Mouse (Mus musculus): ENCODE results near the gene Pigo. TPM values are rescaled to one million over a fixed set of nuclear protein-coding genes. Genes with fewer than 3 reads are reported as not detected.
"Not testable (repeated sequence)": the region's sequence is repeated elsewhere in the genome, so short reads cannot be mapped to it uniquely, and the experiment has no call there.

The Pigo gene
- polyA plus RNA-seq, 1 experiment from 2014 or later: 26.0 TPM

DNA sequence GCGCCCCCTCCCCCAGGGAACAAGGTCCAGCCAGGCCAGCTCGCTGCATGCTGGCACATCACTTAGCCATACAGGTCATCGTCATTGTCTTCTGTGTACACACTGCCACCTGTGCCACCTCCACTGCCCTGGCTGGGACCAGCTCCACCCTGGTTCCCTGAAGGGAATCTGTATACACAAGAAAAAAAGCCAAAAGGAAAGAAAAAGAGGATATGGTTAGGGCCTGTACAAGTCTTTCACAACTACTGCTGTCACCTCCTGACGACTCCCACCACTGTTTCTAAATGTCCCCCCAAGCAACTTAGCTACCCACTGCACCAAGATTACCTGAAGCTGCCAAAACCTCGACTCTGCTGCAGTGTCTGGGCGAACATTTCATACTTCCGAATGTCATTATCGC is 45.2 kb downstream of the Pigo start:
- not testable (repeated sequence) for H3K27me3 ChIP-seq; H3K4me2 ChIP-seq (replicated peaks); H3K9me3 ChIP-seq; H3K4me3 ChIP-seq; H3K27ac ChIP-seq; ATAC-seq (ENCODE audit: low FRiP score, low read depth); H3K4me1 ChIP-seq; H3K9ac ChIP-seq
- peaks cover 75% of the 10 kb centered on the region for H3K36me3 ChIP-seq
- 96% methylated on average over 8 of the region's 8 CpGs for WGBS

GRCm38 (mm10) chr4:42978062-42978461 is 47.6 kb downstream of the Pigo start:
- whole genome bisulfite sequencing: 91% methylated on average over 4 of the region's 4 CpGs
- H3K9ac ChIP-seq: no peak overlapping the region
- H3K27me3 ChIP-seq: no peaks in the 10 kb centered on the region
- H3K9me3 ChIP-seq: no peaks in the 10 kb centered on the region
- no peak overlapping the region for H3K4me2 ChIP-seq (replicated peaks)
- H3K36me3 ChIP-seq: peaks cover 55% of the 10 kb centered on the region
- no peak overlapping the region for H3K27ac ChIP-seq
- ATAC-seq (ENCODE audit: low FRiP score, low read depth): no peak
- H3K4me3 ChIP-seq: no peak overlapping the region
- H3K4me1 ChIP-seq: no peaks in the 10 kb centered on the region

DNA sequence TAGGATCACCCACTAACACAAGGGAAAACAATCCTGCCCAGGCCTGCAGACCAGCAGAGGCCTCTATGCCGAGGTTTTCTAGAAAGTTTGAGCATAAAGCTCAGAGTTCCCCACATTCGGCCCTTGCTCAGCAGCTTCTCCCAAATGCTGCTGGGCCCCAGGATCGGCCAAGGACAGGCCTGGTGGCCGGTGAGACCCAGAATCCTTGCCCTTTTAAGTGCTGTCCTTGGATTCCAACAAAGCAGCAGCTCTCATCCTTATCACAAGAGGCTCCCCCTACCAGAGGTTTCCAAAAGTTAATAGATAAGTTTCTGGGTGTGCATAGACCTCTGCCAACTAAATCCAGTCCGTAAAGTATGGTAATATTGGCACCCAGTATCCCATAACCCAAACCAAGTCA is 51.8 kb downstream of the Pigo start:
- WGBS: 79% methylated on average over 5 of the region's 5 CpGs
- H3K9ac ChIP-seq: no peak overlapping the region
- H3K4me1 ChIP-seq: no peaks in the 10 kb centered on the region
- no peak overlapping the region for H3K4me2 ChIP-seq (replicated peaks)
- no peak for ATAC-seq (ENCODE audit: low FRiP score, low read depth)
- H3K4me3 ChIP-seq: no peak overlapping the region
- H3K9me3 ChIP-seq: no peaks in the 10 kb centered on the region
- H3K36me3 ChIP-seq: peaks cover 14% of the 10 kb centered on the region
- no peaks in the 10 kb centered on the region for H3K27me3 ChIP-seq
- H3K27ac ChIP-seq: no peak overlapping the region

DNA sequence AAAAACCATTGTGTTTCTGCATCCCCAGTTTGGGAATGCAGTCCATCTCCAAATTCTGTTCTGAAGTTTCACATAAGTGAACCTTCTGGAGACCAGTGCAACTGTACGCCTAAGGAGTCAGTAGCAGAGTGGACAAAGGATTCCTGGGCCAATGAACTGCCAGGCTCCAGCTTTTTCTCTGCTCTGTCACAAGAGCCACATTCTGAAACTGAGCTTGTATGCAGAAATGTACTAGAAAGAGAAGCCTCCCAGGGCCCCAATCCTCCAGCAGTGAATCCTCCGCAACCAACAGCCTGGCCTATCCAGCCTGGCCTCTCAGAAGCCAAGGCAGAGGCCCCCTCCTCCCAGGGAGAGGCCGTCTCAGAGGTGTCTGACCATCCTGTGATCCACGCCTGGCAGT is 52.7 kb downstream of the Pigo start:
- Histone ChIP-seq H3K4me3 (no peak overlapping the region), H3K27ac (no peak overlapping the region), H3K36me3 (peaks cover 7% of the 10 kb centered on the region), H3K9me3 (no peaks in the 10 kb centered on the region), H3K9ac (no peak overlapping the region), H3K27me3 (no peaks in the 10 kb centered on the region), H3K4me2 (replicated peaks) (no peak overlapping the region), H3K4me1 (no peaks in the 10 kb centered on the region)
- 56% methylated on average over 4 of the region's 4 CpGs for WGBS
- no peak for ATAC-seq (ENCODE audit: low FRiP score, low read depth)

GRCm38 (mm10) chr4:42969304-42969703 is 56.3 kb downstream of the Pigo start, which contains the start of gene 1700022I11Rik:
Gene 1700022I11Rik, plus strand, starts transcription at chr4:42969604.
- Histone ChIP-seq H3K27me3 (no peaks in the 10 kb centered on the region), H3K9me3 (no peaks in the 10 kb centered on the region), H3K4me2 (replicated peaks) (no peak within 1 kb of the TSS), H3K9ac (no peak within 1 kb of the TSS), H3K4me1 (peaks cover 4% of the 10 kb centered on the region; the same call in 1 of the 2 replicates), H3K36me3 (no peaks in the 10 kb centered on the region), H3K27ac (no peak within 1 kb of the TSS), H3K4me3 (no peak within 1 kb of the TSS)
- WGBS: 85% methylated on average over 4 of the region's 4 CpGs
- no peak for ATAC-seq (ENCODE audit: low FRiP score, low read depth)

Other genes with a start within 250 kb of the Pigo start
- 0.05 TPM in 1 of 2 replicates, not detected in the other for gene Fam205a1, start 171.9 kb downstream of the Pigo start, polyA plus RNA-seq (2015; fragmentation: Nextera tagmentation; extraction: Ambion mirVana)
- gene Gm12394, start 169.0 kb downstream of the Pigo start, polyA plus RNA-seq (2015; fragmentation: Nextera tagmentation; extraction: Ambion mirVana): 0.06 TPM in 1 of 2 replicates, not detected in the other
- gene Fam205c, start 151.6 kb downstream of the Pigo start, polyA plus RNA-seq (2015; fragmentation: Nextera tagmentation; extraction: Ambion mirVana): 0.31 TPM in 1 of 2 replicates, not detected in the other
- 0.79 and 0.94 TPM in 2 replicates for gene Phf24, start 109.2 kb downstream of the Pigo start, polyA plus RNA-seq (2015; fragmentation: Nextera tagmentation; extraction: Ambion mirVana)
- gene Dnajb5, start 76.0 kb downstream of the Pigo start, polyA plus RNA-seq (2015; fragmentation: Nextera tagmentation; extraction: Ambion mirVana): 8.9 and 9.0 TPM in 2 replicates
- 0.78 and 1.1 TPM in 2 replicates for gene 1700022I11Rik, start 56.2 kb downstream of the Pigo start, polyA plus RNA-seq (2015; fragmentation: Nextera tagmentation; extraction: Ambion mirVana)
- gene Vcp, start 25.3 kb downstream of the Pigo start, polyA plus RNA-seq (2015; fragmentation: Nextera tagmentation; extraction: Ambion mirVana): 598 and 608 TPM in 2 replicates
- 19.5 and 20.7 TPM in 2 replicates for gene Fancg, start 15.3 kb downstream of the Pigo start, polyA plus RNA-seq (2015; fragmentation: Nextera tagmentation; extraction: Ambion mirVana)
- 343 and 345 TPM in 2 replicates for gene Stoml2, start 5.9 kb upstream of the Pigo start, polyA plus RNA-seq (2015; fragmentation: Nextera tagmentation; extraction: Ambion mirVana)
- 13.7 and 14.7 TPM in 2 replicates for gene Fam214b, start 20.4 kb upstream of the Pigo start, polyA plus RNA-seq (2015; fragmentation: Nextera tagmentation; extraction: Ambion mirVana)
- 2.5 and 2.7 TPM in 2 replicates for gene Unc13b, start 33.1 kb upstream of the Pigo start, polyA plus RNA-seq (2015; fragmentation: Nextera tagmentation; extraction: Ambion mirVana)
- gene Atp8b5, start 241.3 kb upstream of the Pigo start, polyA plus RNA-seq (2015; fragmentation: Nextera tagmentation; extraction: Ambion mirVana): 0.70 and 0.71 TPM in 2 replicates

Data from limb, embryonic 13.5 days (tissue).